Mouse (Mus musculus): Measurements from ENCODE around the gene Scn11a. TPM values are rescaled to one million over a fixed set of nuclear protein-coding genes. Genes with fewer than 3 reads are reported as not detected.

The Scn11a gene
- polyA plus RNA-seq, 1 experiment from 2014 or later = 0.04 TPM

- 78% methylated on average over 4 of the region's 4 CpGs for WGBS
- no peak for ATAC-seq (replicated peaks; ENCODE audit: low FRiP score, low TSS enrichment, low read depth)
These were observed 18.3 kb upstream of the Scn11a start for GRCm38 (mm10) chr9:119843549-119843948.

GRCm38 (mm10) chr9:119842541-119843169, 17.4 kb upstream of the Scn11a start:
- no peak overlapping the region for H3K4me3 ChIP-seq (ENCODE audit: low read depth, low read length)
- H3K4me2 ChIP-seq (ENCODE audit: low read length) = no peak overlapping the region
- no peaks in the 10 kb centered on the region for H3K27me3 ChIP-seq (replicated peaks; ENCODE audit: control insufficient read depth, insufficient read depth, low read length)
- no peaks in the 10 kb centered on the region for H3K36me3 ChIP-seq (ENCODE audit: control insufficient read depth, insufficient read depth, low read length)
- H3K27ac ChIP-seq (ENCODE audit: low read depth) = no peak overlapping the region
- no peaks in the 10 kb centered on the region for H3K9me3 ChIP-seq (ENCODE audit: control insufficient read depth, low read length)
- ATAC-seq (replicated peaks; ENCODE audit: low FRiP score, low TSS enrichment, low read depth) (no peak), DNase-seq (ENCODE audit: low spot score) (no peak)
- H3K4me1 ChIP-seq (replicated peaks; ENCODE audit: control insufficient read depth, insufficient read depth, low read length) = no peaks in the 10 kb centered on the region
- no peak overlapping the region for H3K9ac ChIP-seq (ENCODE audit: low read length)
- WGBS = 36% methylated on average over 4 of the region's 4 CpGs

More at GRCm38 (mm10) chr9:119843549-119843948, 18.3 kb upstream of the Scn11a start:
- Histone ChIP-seq H3K4me3 (ENCODE audit: low read depth, low read length) (no peak overlapping the region), H3K4me2 (ENCODE audit: low read length) (no peak overlapping the region), H3K4me1 (replicated peaks; ENCODE audit: control insufficient read depth, insufficient read depth, low read length) (no peaks in the 10 kb centered on the region), H3K27ac (ENCODE audit: low read depth) (no peak overlapping the region), H3K9ac (ENCODE audit: low read length) (no peak overlapping the region), H3K36me3 (ENCODE audit: control insufficient read depth, insufficient read depth, low read length) (no peaks in the 10 kb centered on the region), H3K27me3 (replicated peaks; ENCODE audit: control insufficient read depth, insufficient read depth, low read length) (no peaks in the 10 kb centered on the region), H3K9me3 (ENCODE audit: control insufficient read depth, low read length) (no peaks in the 10 kb centered on the region)
- DNase-seq (ENCODE audit: low spot score) = no peak

GRCm38 (mm10) chr9:119842091-119842490, 16.8 kb upstream of the Scn11a start:
- no peaks in the 10 kb centered on the region for H3K27me3 ChIP-seq (replicated peaks; ENCODE audit: control insufficient read depth, insufficient read depth, low read length)
- H3K9me3 ChIP-seq (ENCODE audit: control insufficient read depth, low read length) = no peaks in the 10 kb centered on the region
- 42% methylated on average over 6 of the region's 6 CpGs for WGBS
- H3K27ac ChIP-seq (ENCODE audit: low read depth) = no peak overlapping the region
- H3K4me1 ChIP-seq (replicated peaks; ENCODE audit: control insufficient read depth, insufficient read depth, low read length) = no peaks in the 10 kb centered on the region
- H3K9ac ChIP-seq (ENCODE audit: low read length) = no peak overlapping the region
- ATAC-seq (replicated peaks; ENCODE audit: low FRiP score, low TSS enrichment, low read depth) (0 out of 2 replicates have a peak, but pooled peaks have one; percentile 23), DNase-seq (ENCODE audit: low spot score) (no peak)
- H3K4me3 ChIP-seq (ENCODE audit: low read depth, low read length) = no peak overlapping the region
- H3K36me3 ChIP-seq (ENCODE audit: control insufficient read depth, insufficient read depth, low read length) = no peaks in the 10 kb centered on the region
- no peak overlapping the region for H3K4me2 ChIP-seq (ENCODE audit: low read length)

- DNase-seq (ENCODE audit: low spot score) = no peak
These were observed 15.9 kb upstream of the Scn11a start for GRCm38 (mm10) chr9:119841159-119841558.

GRCm38 (mm10) chr9:119835581-119836125, 10.4 kb upstream of the Scn11a start:
- 43% methylated on average over 9 of the region's 9 CpGs for WGBS
- ATAC-seq (replicated peaks; ENCODE audit: low FRiP score, low TSS enrichment, low read depth) = no peak
- no peak overlapping the region for H3K27ac ChIP-seq (ENCODE audit: low read depth)

More at GRCm38 (mm10) chr9:119841159-119841558, 15.9 kb upstream of the Scn11a start:
- no peak overlapping the region for H3K27ac ChIP-seq (ENCODE audit: low read depth)
- H3K4me3 ChIP-seq (ENCODE audit: low read depth, low read length) = no peak overlapping the region
- no peaks in the 10 kb centered on the region for H3K36me3 ChIP-seq (ENCODE audit: control insufficient read depth, insufficient read depth, low read length)
- no peaks in the 10 kb centered on the region for H3K9me3 ChIP-seq (ENCODE audit: control insufficient read depth, low read length)
- no peaks in the 10 kb centered on the region for H3K4me1 ChIP-seq (replicated peaks; ENCODE audit: control insufficient read depth, insufficient read depth, low read length)
- no peak overlapping the region for H3K4me2 ChIP-seq (ENCODE audit: low read length)
- 77% methylated on average over 6 of the region's 6 CpGs for WGBS
- no peak for ATAC-seq (replicated peaks; ENCODE audit: low FRiP score, low TSS enrichment, low read depth)
- no peak overlapping the region for H3K9ac ChIP-seq (ENCODE audit: low read length)
- H3K27me3 ChIP-seq (replicated peaks; ENCODE audit: control insufficient read depth, insufficient read depth, low read length) = no peaks in the 10 kb centered on the region

GRCm38 (mm10) chr9:119831001-119831400, 5.7 kb upstream of the Scn11a start:
- H3K27me3 ChIP-seq (replicated peaks; ENCODE audit: control insufficient read depth, insufficient read depth, low read length) = no peaks in the 10 kb centered on the region
- no peak overlapping the region for H3K4me3 ChIP-seq (ENCODE audit: low read depth, low read length)
- no peaks in the 10 kb centered on the region for H3K9me3 ChIP-seq (ENCODE audit: control insufficient read depth, low read length)
- no peak overlapping the region for H3K9ac ChIP-seq (ENCODE audit: low read length)
- no peak overlapping the region for H3K27ac ChIP-seq (ENCODE audit: low read depth)
- H3K4me1 ChIP-seq (replicated peaks; ENCODE audit: control insufficient read depth, insufficient read depth, low read length) = no peaks in the 10 kb centered on the region; the same call in 1 of the 2 replicates
- no peak for ATAC-seq (replicated peaks; ENCODE audit: low FRiP score, low TSS enrichment, low read depth)
- no peak overlapping the region for H3K4me2 ChIP-seq (ENCODE audit: low read length)
- DNase-seq (ENCODE audit: low spot score) = no peak
- no peaks in the 10 kb centered on the region for H3K36me3 ChIP-seq (ENCODE audit: control insufficient read depth, insufficient read depth, low read length)
- WGBS = 76% methylated on average over 2 of the region's 2 CpGs

More at GRCm38 (mm10) chr9:119835581-119836125, 10.4 kb upstream of the Scn11a start:
- Histone ChIP-seq H3K27me3 (replicated peaks; ENCODE audit: control insufficient read depth, insufficient read depth, low read length) (no peaks in the 10 kb centered on the region), H3K9ac (ENCODE audit: low read length) (no peak overlapping the region), H3K4me2 (ENCODE audit: low read length) (no peak overlapping the region), H3K36me3 (ENCODE audit: control insufficient read depth, insufficient read depth, low read length) (no peaks in the 10 kb centered on the region), H3K4me3 (ENCODE audit: low read depth, low read length) (no peak overlapping the region), H3K9me3 (ENCODE audit: control insufficient read depth, low read length) (no peaks in the 10 kb centered on the region), H3K4me1 (replicated peaks; ENCODE audit: control insufficient read depth, insufficient read depth, low read length) (no peaks in the 10 kb centered on the region; the same call in 1 of the 2 replicates)
- DNase-seq (ENCODE audit: low spot score) = no peak

- no peak for ATAC-seq (replicated peaks; ENCODE audit: low FRiP score, low TSS enrichment, low read depth)
- Histone ChIP-seq H3K4me3 (ENCODE audit: low read depth, low read length) (no peak overlapping the region), H3K4me1 (replicated peaks; ENCODE audit: control insufficient read depth, insufficient read depth, low read length) (no peaks in the 10 kb centered on the region), H3K4me2 (ENCODE audit: low read length) (no peak overlapping the region), H3K27me3 (replicated peaks; ENCODE audit: control insufficient read depth, insufficient read depth, low read length) (no peaks in the 10 kb centered on the region), H3K27ac (ENCODE audit: low read depth) (no peak overlapping the region), H3K9ac (ENCODE audit: low read length) (no peak overlapping the region), H3K36me3 (ENCODE audit: control insufficient read depth, insufficient read depth, low read length) (no peaks in the 10 kb centered on the region), H3K9me3 (ENCODE audit: control insufficient read depth, low read length) (no peaks in the 10 kb centered on the region)
- WGBS = 72% methylated on average over 9 of the region's 9 CpGs
- DNase-seq (ENCODE audit: low spot score) = no peak
These were observed 1.5 kb downstream of the Scn11a start for GRCm38 (mm10) chr9:119823722-119824121.

- Histone ChIP-seq H3K27me3 (replicated peaks; ENCODE audit: control insufficient read depth, insufficient read depth, low read length) (no peaks in the 10 kb centered on the region), H3K36me3 (ENCODE audit: control insufficient read depth, insufficient read depth, low read length) (no peaks in the 10 kb centered on the region), H3K9ac (ENCODE audit: low read length) (no peak overlapping the region), H3K4me3 (ENCODE audit: low read depth, low read length) (no peak overlapping the region), H3K4me2 (ENCODE audit: low read length) (no peak overlapping the region), H3K27ac (ENCODE audit: low read depth) (no peak overlapping the region), H3K4me1 (replicated peaks; ENCODE audit: control insufficient read depth, insufficient read depth, low read length) (no peaks in the 10 kb centered on the region), H3K9me3 (ENCODE audit: control insufficient read depth, low read length) (peaks cover 5% of the 10 kb centered on the region; the same call in 1 of the 2 replicates)
- ATAC-seq (replicated peaks; ENCODE audit: low FRiP score, low TSS enrichment, low read depth) (no peak), DNase-seq (ENCODE audit: low spot score) (no peak)
- 87% methylated on average over 5 of the region's 5 CpGs for WGBS
These were observed 11.6 kb downstream of the Scn11a start for GRCm38 (mm10) chr9:119813631-119814030.

GRCm38 (mm10) chr9:119806491-119806890, 18.8 kb downstream of the Scn11a start:
- Histone ChIP-seq H3K4me2 (ENCODE audit: low read length) (no peak overlapping the region), H3K27me3 (replicated peaks; ENCODE audit: control insufficient read depth, insufficient read depth, low read length) (no peaks in the 10 kb centered on the region), H3K27ac (ENCODE audit: low read depth) (no peak overlapping the region), H3K9ac (ENCODE audit: low read length) (no peak overlapping the region), H3K4me3 (ENCODE audit: low read depth, low read length) (no peak overlapping the region), H3K4me1 (replicated peaks; ENCODE audit: control insufficient read depth, insufficient read depth, low read length) (peaks cover 8% of the 10 kb centered on the region; the same call in 1 of the 2 replicates), H3K9me3 (ENCODE audit: control insufficient read depth, low read length) (no peaks in the 10 kb centered on the region), H3K36me3 (ENCODE audit: control insufficient read depth, insufficient read depth, low read length) (no peaks in the 10 kb centered on the region)
- DNase-seq (ENCODE audit: low spot score) (no peak), ATAC-seq (replicated peaks; ENCODE audit: low FRiP score, low TSS enrichment, low read depth) (no peak)
- 66% methylated on average over 2 of the region's 2 CpGs for WGBS

Data from intestine, embryonic 14.5 days (tissue).